Mouse (Mus musculus): ENCODE measurements at regions not wholly inside any gene's neighbourhood (a gene's known extent, or its start where the extent isn't known, plus 50 kb on each side); places are given as distances from the start of the nearest gene placed in this dataset.
A peak's percentile ranks its signal among the peaks of the same experiment; 100 is the strongest.

DNA sequence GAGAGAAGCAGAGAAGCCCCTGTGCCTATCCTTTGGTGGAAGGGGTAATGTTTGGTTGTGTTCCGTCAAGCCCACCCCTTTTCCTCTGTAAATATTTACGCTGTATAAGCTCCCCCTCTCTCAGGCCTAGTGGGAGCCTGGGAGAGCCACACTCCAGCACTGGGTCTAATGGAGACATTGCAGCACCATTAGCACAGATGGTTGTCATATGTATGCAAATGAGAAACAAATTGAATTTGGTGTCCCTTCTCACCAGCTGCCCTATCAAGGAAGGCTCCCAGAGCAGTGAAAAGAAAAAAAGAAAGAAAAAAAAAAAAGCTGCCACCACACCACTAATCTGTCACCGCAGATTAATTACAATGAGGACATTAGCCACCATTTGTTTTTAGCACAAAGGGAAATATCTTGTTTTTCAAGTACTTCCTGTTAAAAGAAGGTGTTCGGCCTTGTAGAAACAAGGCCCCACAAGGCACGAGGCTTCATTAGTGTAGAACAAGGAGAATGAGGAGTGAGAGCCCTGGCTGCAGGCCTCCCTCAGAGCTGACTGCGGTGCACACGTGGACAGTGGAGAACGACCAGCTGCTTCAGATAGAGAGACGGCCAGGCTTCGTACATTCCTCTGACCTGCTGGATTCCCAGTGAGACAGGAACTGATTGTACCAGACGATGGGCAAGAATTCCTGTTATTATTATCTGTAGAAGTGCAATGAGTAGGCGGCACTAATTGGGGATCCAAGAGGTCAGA, 156.7 kb upstream of the Hs3st3a1 start:
- Histone ChIP-seq H3K4me1 (ENCODE audit: insufficient read depth) (0 out of 2 replicates have a peak, but pooled peaks cover 3% of the 10 kb centered on the region), H3K36me3 (ENCODE audit: insufficient read depth) (no peaks in the 10 kb centered on the region)

DNA sequence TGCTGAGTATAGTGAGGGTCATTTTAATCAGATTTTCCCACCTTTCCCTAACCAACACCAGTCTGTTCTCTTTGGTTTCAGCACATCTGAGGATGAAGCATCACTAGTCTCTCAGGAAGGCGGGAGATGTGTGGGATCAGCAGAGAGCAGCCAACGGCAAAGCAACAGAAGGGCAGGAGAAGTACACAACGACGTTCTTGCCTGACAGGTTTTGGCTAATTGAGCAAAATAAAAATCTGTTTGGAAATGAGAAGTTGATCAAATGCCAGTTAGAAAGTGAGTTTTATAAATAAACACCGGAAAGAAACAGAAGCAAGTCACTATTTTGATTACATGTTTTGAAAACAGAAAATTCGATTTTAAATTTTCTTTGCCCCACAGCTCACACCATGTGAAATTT, 161.4 kb upstream of the Hs3st3a1 start:
- no peaks in the 10 kb centered on the region for H3K9me3 ChIP-seq (ENCODE audit: low read depth, low read length)
- 49% methylated on average over 6 of the region's 6 CpGs for WGBS
- no peaks in the 10 kb centered on the region for H3K27me3 ChIP-seq (ENCODE audit: insufficient read depth, low read length)
- H3K27ac ChIP-seq (ENCODE audit: low read depth), result no peak overlapping the region
- H3K4me2 ChIP-seq, result no peak overlapping the region
- TF ChIP-seq CTCF (IDR thresholded peaks at IDR 0.05; ENCODE audit: low read depth), result no peak
- no peaks in the 10 kb centered on the region for H3K36me3 ChIP-seq (ENCODE audit: insufficient read depth)
- no peak overlapping the region for H3K9ac ChIP-seq
- no peak for DNase-seq
- 0 out of 2 replicates have a peak, but pooled peaks cover 3% of the 10 kb centered on the region for H3K4me1 ChIP-seq (ENCODE audit: insufficient read depth)
- no peak overlapping the region for H3K4me3 ChIP-seq (ENCODE audit: low read depth, low read length)
- ATAC-seq (ENCODE audit: insufficient read depth), result no peak

More for the DNA sequence above, 156.7 kb upstream of the Hs3st3a1 start:
- ATAC-seq (ENCODE audit: insufficient read depth), result no peak
- WGBS, result 27% methylated on average over 12 of the region's 12 CpGs
- Histone ChIP-seq H3K27me3 (ENCODE audit: insufficient read depth, low read length) (no peaks in the 10 kb centered on the region), H3K4me3 (ENCODE audit: low read depth, low read length) (no peak overlapping the region), H3K9me3 (ENCODE audit: low read depth, low read length) (no peaks in the 10 kb centered on the region), H3K9ac (no peak overlapping the region), H3K27ac (ENCODE audit: low read depth) (no peak overlapping the region), H3K4me2 (no peak overlapping the region)
- peak; percentile 48 for DNase-seq
- no peak for TF ChIP-seq CTCF (IDR thresholded peaks at IDR 0.05; ENCODE audit: low read depth)

DNA sequence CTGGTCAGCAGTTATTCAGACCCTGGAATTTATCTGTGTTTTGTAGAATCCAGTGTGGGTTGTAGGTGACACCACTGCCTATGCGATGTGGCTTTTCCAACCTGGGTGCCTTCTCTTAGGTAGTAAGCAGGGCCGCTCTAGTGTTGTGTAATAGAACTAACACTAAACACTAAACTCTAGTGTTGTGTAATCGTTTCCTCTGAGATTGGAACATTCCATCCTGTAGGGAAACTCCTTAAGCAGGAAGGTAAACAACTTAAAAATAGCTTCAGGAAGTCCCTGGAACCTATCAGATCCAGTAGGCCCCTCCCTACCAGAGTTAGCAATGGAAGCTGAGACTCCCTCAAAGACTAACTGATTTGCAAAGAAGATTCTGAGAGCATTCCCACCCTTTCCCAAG, 161.9 kb upstream of the Hs3st3a1 start:
- Histone ChIP-seq H3K4me2 (no peak overlapping the region), H3K9me3 (ENCODE audit: low read depth, low read length) (no peaks in the 10 kb centered on the region), H3K27me3 (ENCODE audit: insufficient read depth, low read length) (no peaks in the 10 kb centered on the region), H3K36me3 (ENCODE audit: insufficient read depth) (no peaks in the 10 kb centered on the region), H3K9ac (no peak overlapping the region), H3K4me3 (ENCODE audit: low read depth, low read length) (no peak overlapping the region), H3K27ac (ENCODE audit: low read depth) (no peak overlapping the region), H3K4me1 (ENCODE audit: insufficient read depth) (0 out of 2 replicates have a peak, but pooled peaks cover 3% of the 10 kb centered on the region)
- ATAC-seq (ENCODE audit: insufficient read depth) (no peak), DNase-seq (peak; percentile 27)
- no peak for TF ChIP-seq CTCF (IDR thresholded peaks at IDR 0.05; ENCODE audit: low read depth)
- 61% methylated on average over 3 of the region's 3 CpGs for WGBS

DNA sequence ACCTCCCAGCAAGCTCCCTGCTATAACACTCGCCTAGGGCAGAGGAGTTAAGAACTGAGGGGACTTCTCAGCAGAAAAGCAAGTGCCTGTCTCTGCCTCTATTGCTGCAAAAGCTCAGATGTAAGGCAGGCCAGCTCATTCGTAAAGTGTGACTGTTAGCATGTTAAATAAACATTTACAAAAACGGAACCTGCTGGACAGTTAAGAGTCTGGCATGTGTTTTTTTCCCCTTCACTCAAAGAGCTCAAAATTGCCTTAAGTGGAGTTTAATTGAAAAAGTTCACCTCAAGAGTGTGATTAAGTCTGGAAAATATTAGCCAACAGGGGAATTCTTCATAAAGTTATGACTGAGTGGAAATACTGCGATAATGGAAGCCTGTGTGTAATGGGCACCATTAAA, 167.0 kb upstream of the Hs3st3a1 start:
- WGBS, result 15% methylated on average over 4 of the region's 4 CpGs
- Histone ChIP-seq H3K4me3 (ENCODE audit: low read depth, low read length) (no peak overlapping the region), H3K27me3 (ENCODE audit: insufficient read depth, low read length) (no peaks in the 10 kb centered on the region), H3K4me2 (no peak overlapping the region), H3K36me3 (ENCODE audit: insufficient read depth) (no peaks in the 10 kb centered on the region), H3K27ac (ENCODE audit: low read depth) (no peak overlapping the region), H3K9me3 (ENCODE audit: low read depth, low read length) (no peaks in the 10 kb centered on the region), H3K4me1 (ENCODE audit: insufficient read depth) (peaks cover 5% of the 10 kb centered on the region; the same call in 1 of the 2 replicates), H3K9ac (no peak overlapping the region)
- ATAC-seq (ENCODE audit: insufficient read depth) (no peak), DNase-seq (peak; percentile 46)
- no peak for TF ChIP-seq CTCF (IDR thresholded peaks at IDR 0.05; ENCODE audit: low read depth)

DNA sequence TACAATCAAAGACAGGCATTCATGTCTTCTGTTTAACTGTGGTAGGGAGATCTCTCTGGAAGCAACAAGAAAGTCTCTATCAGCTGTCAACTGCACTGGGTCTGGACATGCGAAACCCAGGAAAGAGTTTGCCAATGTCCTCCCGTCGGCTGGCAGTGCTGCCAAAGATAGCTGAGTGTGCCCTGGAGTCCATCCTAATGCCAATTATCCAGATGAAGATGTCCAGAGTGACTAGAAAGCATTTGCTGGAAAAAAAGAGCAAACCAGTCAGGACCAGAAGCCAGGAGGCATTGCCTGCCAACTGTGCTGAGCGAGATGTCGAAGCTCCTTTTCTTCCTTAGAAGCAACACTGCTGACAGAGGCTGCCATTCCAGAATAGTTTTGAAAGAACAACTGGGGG, 167.6 kb upstream of the Hs3st3a1 start:
- 33% methylated on average over 5 of the region's 5 CpGs for WGBS
- Histone ChIP-seq H3K4me2 (no peak overlapping the region), H3K9ac (no peak overlapping the region), H3K27me3 (ENCODE audit: insufficient read depth, low read length) (no peaks in the 10 kb centered on the region), H3K4me1 (ENCODE audit: insufficient read depth) (peaks cover 5% of the 10 kb centered on the region; the same call in 1 of the 2 replicates), H3K36me3 (ENCODE audit: insufficient read depth) (no peaks in the 10 kb centered on the region), H3K27ac (ENCODE audit: low read depth) (no peak overlapping the region), H3K4me3 (ENCODE audit: low read depth, low read length) (no peak overlapping the region), H3K9me3 (ENCODE audit: low read depth, low read length) (no peaks in the 10 kb centered on the region)
- ATAC-seq (ENCODE audit: insufficient read depth), result no peak
- no peak for TF ChIP-seq CTCF (IDR thresholded peaks at IDR 0.05; ENCODE audit: low read depth)
- DNase-seq, result no peak

DNA sequence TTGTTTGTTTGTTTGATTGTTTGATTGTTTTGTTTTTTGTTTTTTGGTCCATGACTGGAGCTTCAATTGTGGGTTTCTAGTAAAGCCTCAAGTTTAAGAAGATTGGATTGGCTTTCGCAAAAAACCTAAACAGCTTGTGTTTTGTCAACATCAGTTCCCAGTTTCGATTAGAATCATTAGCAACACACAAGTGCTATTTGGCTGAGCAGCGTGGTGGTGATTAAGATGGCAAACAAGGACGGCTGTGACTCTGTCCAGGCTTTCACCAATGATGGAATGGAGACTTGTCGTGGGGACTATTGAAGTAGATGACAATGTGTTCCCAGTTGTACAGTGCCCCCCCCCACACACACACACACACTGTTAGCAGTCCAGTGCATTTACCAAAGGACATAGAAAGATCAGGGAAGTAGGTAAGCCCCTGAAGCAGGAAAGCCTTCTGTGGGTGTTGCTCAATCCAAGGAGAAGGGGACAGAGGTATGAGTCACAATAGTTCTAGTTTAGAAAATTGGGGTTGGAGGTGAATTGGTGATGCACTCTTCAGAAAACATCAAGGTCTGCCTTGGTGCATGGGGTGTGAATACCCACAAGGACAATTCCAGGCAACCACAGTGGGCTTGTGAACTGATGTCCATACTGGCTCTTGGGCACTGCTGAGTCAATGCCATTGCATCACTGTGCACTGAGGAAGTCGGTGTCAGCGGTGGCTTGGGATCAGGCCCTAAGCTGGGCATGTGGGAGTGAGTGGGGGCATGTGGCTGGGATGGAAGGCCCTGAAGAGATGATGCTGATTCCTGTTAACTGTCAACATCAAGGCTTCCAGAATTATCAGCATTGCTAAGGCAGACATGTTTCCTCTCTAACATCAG, 174.5 kb upstream of the Cox10 start:
- Histone ChIP-seq H3K9ac (no peak overlapping the region), H3K27me3 (ENCODE audit: insufficient read depth, low read length) (no peaks in the 10 kb centered on the region), H3K27ac (ENCODE audit: low read depth) (no peak overlapping the region), H3K9me3 (ENCODE audit: low read depth, low read length) (no peaks in the 10 kb centered on the region), H3K4me2 (no peak overlapping the region), H3K4me1 (ENCODE audit: insufficient read depth) (no peaks in the 10 kb centered on the region), H3K36me3 (ENCODE audit: insufficient read depth) (no peaks in the 10 kb centered on the region), H3K4me3 (ENCODE audit: low read depth, low read length) (no peak overlapping the region)
- no peak for TF ChIP-seq CTCF (IDR thresholded peaks at IDR 0.05; ENCODE audit: low read depth)
- WGBS, result 74% methylated on average over 7 of the region's 7 CpGs
- no peak for ATAC-seq (ENCODE audit: insufficient read depth)
- no peak for DNase-seq

DNA sequence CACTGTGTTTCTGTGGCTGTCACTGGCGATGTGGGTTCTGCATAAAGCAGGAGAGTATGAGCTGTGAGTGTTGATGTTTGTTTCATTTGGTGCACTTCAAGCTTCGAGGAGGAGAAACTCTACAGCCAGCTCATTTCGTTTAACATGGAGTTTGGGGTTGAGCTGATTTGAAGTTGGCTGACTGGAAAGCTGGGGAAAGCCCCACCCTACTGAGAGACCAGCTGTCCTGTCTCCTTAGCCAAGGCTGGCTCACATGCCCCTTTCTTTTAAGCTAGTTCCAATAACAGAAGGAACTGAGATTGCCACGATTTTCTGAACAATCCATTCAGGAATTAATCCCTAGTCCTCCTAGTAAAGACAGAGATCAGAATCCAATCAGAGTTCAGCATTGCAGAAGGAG, 157.6 kb upstream of the Cox10 start:
- Histone ChIP-seq H3K27me3 (ENCODE audit: insufficient read depth, low read length) (no peaks in the 10 kb centered on the region), H3K27ac (ENCODE audit: low read depth) (no peak overlapping the region), H3K4me1 (ENCODE audit: insufficient read depth) (no peaks in the 10 kb centered on the region), H3K9me3 (ENCODE audit: low read depth, low read length) (no peaks in the 10 kb centered on the region), H3K4me2 (no peak overlapping the region), H3K4me3 (ENCODE audit: low read depth, low read length) (no peak overlapping the region), H3K9ac (no peak overlapping the region), H3K36me3 (ENCODE audit: insufficient read depth) (no peaks in the 10 kb centered on the region)
- DNase-seq (no peak), ATAC-seq (ENCODE audit: insufficient read depth) (no peak)
- 82% methylated on average over 4 of the region's 4 CpGs for WGBS
- TF ChIP-seq CTCF (IDR thresholded peaks at IDR 0.05; ENCODE audit: low read depth), result no peak
